Mouse (Mus musculus) midbrain, postnatal 0 days (tissue): ENCODE data around the gene Gm7247. TPM values are rescaled to one million over a fixed set of nuclear protein-coding genes. Genes with fewer than 3 reads are reported as not detected.

Experiments
- ATAC-seq: fragments of 200-750 bp; cut with Nextera tagmentation; 2 replicates; pipeline ENCODE4 v1.8.0; 2017; ENCODE audit warnings: moderate number of reproducible peaks, mild to moderate bottlenecking, moderate TSS enrichment, moderate library complexity; ENCODE audit not compliant: low FRiP score
- DNase-seq: peaks from one replicate; pipeline ENCODE4 v3.0.0-alpha.2; 2015; ENCODE audit warnings: low spot score
- H3K27ac ChIP-seq: fragments of 300-500 bp; sonication (generic); 2 replicates; pipeline ENCODE4 v1.5.1; 2014; ENCODE audit warnings: low read depth, mild to moderate bottlenecking, low read length, mixed read lengths
- H3K27me3 ChIP-seq: fragments of 300-500 bp; sonication (generic); 2 replicates; pipeline ENCODE4 v1.6.1; 2014; ENCODE audit warnings: low read length, control low read depth, mixed read lengths; ENCODE audit not compliant: insufficient read depth
- H3K36me3 ChIP-seq: fragments of 300-500 bp; sonication (generic); 2 replicates; pipeline ENCODE4 v1.6.1; 2014; ENCODE audit warnings: low read length, control low read depth, mixed read lengths; ENCODE audit not compliant: insufficient read depth
- H3K4me1 ChIP-seq: fragments of 300-500 bp; sonication (generic); 2 replicates; pipeline ENCODE4 v1.6.1; 2014; ENCODE audit warnings: mild to moderate bottlenecking, control low read depth, antibody characterized with exemption, low read length, mixed read lengths; ENCODE audit not compliant: insufficient read depth
- H3K4me2 ChIP-seq: fragments of 300-500 bp; sonication (generic); 2 replicates; pipeline ENCODE4 v1.6.1; 2014; ENCODE audit warnings: low read depth, mild to moderate bottlenecking, low read length, mixed read lengths; ENCODE audit not compliant: poor library complexity, severe bottlenecking
- H3K4me3 ChIP-seq: fragments of 300-500 bp; sonication (generic); 2 replicates; pipeline ENCODE4 v1.5.1; 2014; ENCODE audit warnings: low read depth, mild to moderate bottlenecking, low read length, moderate library complexity
- H3K9ac ChIP-seq: fragments of 300-500 bp; sonication (generic); replicated peaks from 2 replicates; pipeline ENCODE4 v1.6.1; 2014; ENCODE audit warnings: mild to moderate bottlenecking, low read length, moderate library complexity, mixed read lengths; ENCODE audit not compliant: poor library complexity, severe bottlenecking
- H3K9me3 ChIP-seq: fragments of 300-500 bp; sonication (generic); 2 replicates; pipeline ENCODE4 v1.6.1; 2016; ENCODE audit warnings: low read length, control low read depth
- CTCF ChIP-seq: IDR thresholded peaks from 2 replicates; pipeline ENCODE4 v1.5.1; 2016; ENCODE audit warnings: antibody characterized with exemption, mild to moderate bottlenecking
- WGBS: fragments of 180-500 bp; shearing (Covaris S2); extraction: QIAGEN DNeasy Blood & Tissue Kit; methylation state at CpG from one replicate; pipeline ENCODE4 v1.1.7; 2014; 5-methylcytosine and 5-hydroxymethylcytosine counted together
- polyA plus RNA-seq: library from polyadenylated mRNA; unstranded; fragments of >200 nt; fragmentation: Nextera tagmentation; extraction: Ambion mirVana; gene quantifications from 2 replicates; pipeline ENCODE4 v1.2.1, GENCODE M21; 2015
- total RNA-seq: library from RNA; depleted of rRNA; stranded (reverse); fragments of >200 nt; gene quantifications from 2 replicates; pipeline ENCODE4 v1.2.3, GENCODE M21; 2014; rRNA removed

Gm7247 gene
- total and polyA plus RNA-seq, 2 experiments from 2014 or later = not detected

DNA sequence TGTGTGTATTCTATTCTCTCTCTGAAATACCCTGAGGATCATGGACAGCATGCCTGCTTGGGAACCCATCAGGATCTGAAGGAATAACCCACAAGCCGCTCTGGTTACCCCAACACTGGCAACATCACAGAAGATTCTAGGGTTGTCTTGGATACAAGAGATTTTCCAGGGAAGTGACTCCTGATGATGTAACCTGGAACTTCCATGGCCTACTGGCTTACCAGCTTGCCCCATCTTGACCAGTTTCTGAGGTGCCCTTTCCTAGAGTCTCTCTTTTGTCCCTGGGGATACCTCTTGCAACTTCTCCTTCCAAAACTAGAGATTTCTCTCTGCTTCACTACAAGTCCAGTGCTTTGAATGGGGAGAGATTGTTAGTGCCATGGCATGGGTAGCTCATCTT lies 249.7 kb downstream of the Gm7247 start, which contains the start of gene Gm17078:
Gene Gm17078 (minus strand): TSS at position 101 of the 400 bp plus-strand sequence.
- no peaks in the 10 kb centered on the region for H3K36me3 ChIP-seq
- H3K27me3 ChIP-seq = no peaks in the 10 kb centered on the region
- H3K27ac ChIP-seq = no peak within 1 kb of the TSS
- TF ChIP-seq CTCF = no peak
- H3K9me3 ChIP-seq = no peaks in the 10 kb centered on the region
- no peak for ATAC-seq
- H3K4me1 ChIP-seq = no peaks in the 10 kb centered on the region
- WGBS = 95% methylated on average over 1 of the region's 1 CpGs
- no peak within 1 kb of the TSS for H3K4me3 ChIP-seq
- H3K9ac ChIP-seq = no peak within 1 kb of the TSS
- H3K4me2 ChIP-seq = no peak within 1 kb of the TSS
- DNase-seq = no peak

Other genes with a start within 250 kb of the Gm7247 start
- gene Eddm3b, start 247.3 kb upstream of the Gm7247 start, total RNA-seq = not detected in 2 replicates
- gene Eddm3b, start 247.3 kb upstream of the Gm7247 start, polyA plus RNA-seq = 0.11 TPM in 1 of 2 replicates, not detected in the other
- 1.3 and 2.5 TPM in 2 replicates for gene Rnase6, start 237.8 kb upstream of the Gm7247 start, total RNA-seq
- 1.9 and 2.5 TPM in 2 replicates for gene Rnase6, start 237.8 kb upstream of the Gm7247 start, polyA plus RNA-seq
- 1.0 TPM in 1 of 2 replicates, not detected in the other for gene Rnase1, start 215.0 kb upstream of the Gm7247 start, total RNA-seq
- 0.34 and 0.78 TPM in 2 replicates for gene Rnase1, start 215.0 kb upstream of the Gm7247 start, polyA plus RNA-seq
- gene Rnase2b, start 199.5 kb upstream of the Gm7247 start, total RNA-seq = not detected in 2 replicates
- not detected in 2 replicates for gene Rnase2b, start 199.5 kb upstream of the Gm7247 start, polyA plus RNA-seq
- gene Ang2, start 162.6 kb upstream of the Gm7247 start, total RNA-seq = not detected in 2 replicates
- not detected in 2 replicates for gene Ang2, start 162.6 kb upstream of the Gm7247 start, polyA plus RNA-seq
- not detected in 2 replicates for gene Ear14, start 158.4 kb upstream of the Gm7247 start, total RNA-seq
- gene Ear14, start 158.4 kb upstream of the Gm7247 start, polyA plus RNA-seq = not detected in 2 replicates
- gene Rnase2a, start 105.6 kb upstream of the Gm7247 start, total RNA-seq = not detected in 2 replicates
- not detected in 2 replicates for gene Rnase2a, start 105.6 kb upstream of the Gm7247 start, polyA plus RNA-seq
- not detected in 2 replicates for gene Vmn2r88, start 49.1 kb downstream of the Gm7247 start, total RNA-seq
- gene Vmn2r88, start 49.1 kb downstream of the Gm7247 start, polyA plus RNA-seq = not detected in 2 replicates
- gene Vmn2r89, start 90.1 kb downstream of the Gm7247 start, total RNA-seq = 0.05 TPM in 1 of 2 replicates, not detected in the other
- gene Vmn2r89, start 90.1 kb downstream of the Gm7247 start, polyA plus RNA-seq = not detected in 2 replicates
- gene Gm5622, start 191.0 kb downstream of the Gm7247 start, total RNA-seq = not detected in 2 replicates
- gene Gm5622, start 191.0 kb downstream of the Gm7247 start, polyA plus RNA-seq = not detected in 2 replicates
- not detected in 2 replicates for gene Gm17175, start 212.3 kb downstream of the Gm7247 start, total RNA-seq
- not detected in 2 replicates for gene Gm17175, start 212.3 kb downstream of the Gm7247 start, polyA plus RNA-seq
- gene Gm17174, start 230.4 kb downstream of the Gm7247 start, total RNA-seq = not detected in 2 replicates
- not detected in 2 replicates for gene Gm17174, start 230.4 kb downstream of the Gm7247 start, polyA plus RNA-seq
- gene Gm17078, start 249.6 kb downstream of the Gm7247 start, total RNA-seq = not detected in 2 replicates
- gene Gm17078, start 249.6 kb downstream of the Gm7247 start, polyA plus RNA-seq = not detected in 2 replicates